Mouse (Mus musculus) limb, embryonic 12.5 days (tissue): ENCODE data around the gene Phf24. TPM values are rescaled to one million over a fixed set of nuclear protein-coding genes. Genes with fewer than 3 reads are reported as not detected.

Experiments used
- ATAC-seq: fragments of 200-750 bp; cut with Nextera tagmentation; 2 replicates; pipeline ENCODE4 v1.8.0; 2017; ENCODE audit warnings: low read depth, moderate TSS enrichment; ENCODE audit not compliant: insufficient number of reproducible peaks, insufficient read depth, low FRiP score, low TSS enrichment
- H3K27ac ChIP-seq: fragments of 300-500 bp; sonication (generic); 2 replicates; pipeline ENCODE4 v1.5.1; 2016; ENCODE audit warnings: mild to moderate bottlenecking, moderate library complexity
- H3K27me3 ChIP-seq: fragments of 300-500 bp; sonication (generic); 2 replicates; pipeline ENCODE4 v1.6.1; 2016; ENCODE audit warnings: mild to moderate bottlenecking, moderate library complexity
- H3K36me3 ChIP-seq: fragments of 300-500 bp; sonication (generic); 2 replicates; pipeline ENCODE4 v1.6.1; 2016; ENCODE audit warnings: mild to moderate bottlenecking, moderate library complexity
- H3K4me1 ChIP-seq: fragments of 300-500 bp; sonication (generic); replicated peaks from 2 replicates; pipeline ENCODE4 v1.6.1; 2016
- H3K4me2 ChIP-seq: fragments of 300-500 bp; sonication (generic); 2 replicates; pipeline ENCODE4 v1.6.1; 2016; ENCODE audit warnings: mild to moderate bottlenecking, moderate library complexity
- H3K4me3 ChIP-seq: fragments of 300-500 bp; sonication (generic); replicated peaks from 2 replicates; pipeline ENCODE4 v1.5.1; 2016; ENCODE audit warnings: mild to moderate bottlenecking
- H3K9ac ChIP-seq: fragments of 300-500 bp; sonication (generic); replicated peaks from 2 replicates; pipeline ENCODE4 v1.6.1; 2016; ENCODE audit warnings: mild to moderate bottlenecking, moderate library complexity
- H3K9me3 ChIP-seq: fragments of 300-500 bp; sonication (generic); 2 replicates; pipeline ENCODE4 v1.6.1; 2016; ENCODE audit warnings: mild to moderate bottlenecking, moderate library complexity
- WGBS: fragments of 180-500 bp; shearing (Covaris S2); methylation state at CpG from one replicate; pipeline ENCODE4 v1.1.7; 2016; 5-methylcytosine and 5-hydroxymethylcytosine counted together
- polyA plus RNA-seq: library from polyadenylated mRNA; unstranded; fragments of >200 nt; fragmentation: Nextera tagmentation; extraction: Ambion mirVana; gene quantifications from 2 replicates; pipeline ENCODE4 v1.2.1, GENCODE M21; 2016

Gene Phf24
- 0.14 and 0.31 TPM in 2 replicates for polyA plus RNA-seq

GRCm38 (mm10) chr4:42916617-42917401 is at the start of gene Phf24:
Gene Phf24 (plus strand): TSS chr4:42916660.
- peak within 1 kb of the TSS; percentile 69 for H3K9ac ChIP-seq
- H3K27ac ChIP-seq: no peak within 1 kb of the TSS
- H3K4me3 ChIP-seq: peak within 1 kb of the TSS; percentile 65
- H3K9me3 ChIP-seq: no peaks in the 10 kb centered on the region
- ATAC-seq: peak; percentile 59; the same call in 1 of the 2 replicates
- H3K27me3 ChIP-seq: peaks cover 83% of the 10 kb centered on the region
- WGBS: under 1% methylated on average over 74 of the region's 90 CpGs
- H3K4me1 ChIP-seq: no peaks in the 10 kb centered on the region
- H3K4me2 ChIP-seq: peak within 1 kb of the TSS; percentile 85
- no peaks in the 10 kb centered on the region for H3K36me3 ChIP-seq

DNA sequence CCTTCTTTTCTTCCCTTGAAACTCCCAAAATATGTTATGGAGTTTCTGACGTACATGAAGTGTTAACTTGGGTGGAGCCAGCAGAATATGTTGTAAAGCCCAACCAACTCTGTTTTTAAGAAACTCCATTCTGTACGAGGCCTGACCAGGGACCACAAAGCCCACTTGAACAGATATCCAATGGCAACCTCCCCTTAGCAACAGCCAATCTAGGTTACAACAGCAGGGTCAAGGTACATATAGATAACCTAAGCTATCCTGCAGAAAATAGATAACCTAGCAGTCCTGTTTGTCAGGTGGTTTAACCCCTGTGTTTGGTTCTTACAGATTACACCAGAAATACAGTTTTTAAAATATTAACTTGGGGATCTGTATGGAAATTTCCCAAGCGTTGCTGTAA is 49.1 kb upstream of the Phf24 start:
- 76% methylated on average over 3 of the region's 3 CpGs for WGBS
- no peak overlapping the region for H3K27ac ChIP-seq
- no peaks in the 10 kb centered on the region for H3K4me1 ChIP-seq
- H3K9ac ChIP-seq: no peak overlapping the region
- no peaks in the 10 kb centered on the region for H3K36me3 ChIP-seq
- no peaks in the 10 kb centered on the region for H3K27me3 ChIP-seq
- no peak overlapping the region for H3K4me2 ChIP-seq
- H3K4me3 ChIP-seq: no peak overlapping the region
- no peaks in the 10 kb centered on the region for H3K9me3 ChIP-seq
- no peak for ATAC-seq

DNA sequence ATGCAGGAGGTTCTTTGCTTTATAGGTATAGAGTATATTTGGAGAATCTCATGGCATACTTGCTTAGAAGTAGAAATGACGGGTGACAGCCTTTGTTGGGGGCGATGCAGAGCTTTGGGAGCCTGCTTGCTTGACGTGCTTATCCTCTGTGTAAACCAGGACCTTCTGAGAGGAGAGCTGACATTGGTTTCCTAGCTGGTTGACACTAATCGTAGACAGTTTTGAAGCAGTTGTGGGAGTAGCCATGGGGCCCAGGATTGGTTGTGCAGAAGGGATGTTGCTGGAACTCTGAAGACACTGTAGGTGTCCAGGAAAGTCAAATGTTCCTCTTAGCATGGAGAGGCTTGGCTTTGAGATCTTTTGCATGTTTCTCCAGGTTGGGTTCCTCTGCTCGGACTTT is 48.3 kb upstream of the Phf24 start:
- Histone ChIP-seq H3K4me3 (no peak overlapping the region), H3K36me3 (no peaks in the 10 kb centered on the region), H3K4me2 (no peak overlapping the region), H3K4me1 (no peaks in the 10 kb centered on the region), H3K9me3 (no peaks in the 10 kb centered on the region), H3K27ac (no peak overlapping the region), H3K9ac (no peak overlapping the region), H3K27me3 (no peaks in the 10 kb centered on the region)
- WGBS: 86% methylated on average over 5 of the region's 5 CpGs
- no peak for ATAC-seq

- no peaks in the 10 kb centered on the region for H3K4me1 ChIP-seq
- no peaks in the 10 kb centered on the region for H3K9me3 ChIP-seq
- no peak overlapping the region for H3K4me2 ChIP-seq
- no peaks in the 10 kb centered on the region for H3K36me3 ChIP-seq
- no peak overlapping the region for H3K27ac ChIP-seq
- no peaks in the 10 kb centered on the region for H3K27me3 ChIP-seq
- no peak for ATAC-seq
- no peak overlapping the region for H3K9ac ChIP-seq
- WGBS: 76% methylated on average over 5 of the region's 5 CpGs
- no peak overlapping the region for H3K4me3 ChIP-seq
Measured at GRCm38 (mm10) chr4:42870748-42871147, 45.7 kb upstream of the Phf24 start.

DNA sequence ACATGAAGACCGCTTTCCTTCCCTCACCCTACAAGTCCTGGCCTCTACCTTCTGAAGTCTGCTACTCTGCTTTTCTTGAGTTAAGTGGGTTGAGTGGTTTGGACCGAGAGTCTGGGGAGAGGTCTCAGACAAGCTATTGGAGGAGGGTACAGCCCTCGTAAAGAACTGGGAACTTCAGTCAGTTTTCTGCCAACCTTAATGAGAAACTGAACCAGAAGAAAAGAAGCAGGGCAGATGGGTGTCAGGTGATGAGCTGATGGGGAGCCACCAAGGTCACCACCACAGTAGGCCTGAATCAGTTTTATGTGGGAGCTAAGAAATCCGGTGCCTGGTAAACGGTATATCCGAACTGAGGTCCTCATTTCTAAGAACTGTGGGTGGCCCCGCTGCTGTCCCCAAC is 44.3 kb upstream of the Phf24 start:
- Histone ChIP-seq H3K36me3 (no peaks in the 10 kb centered on the region), H3K4me3 (no peak overlapping the region), H3K27me3 (no peaks in the 10 kb centered on the region), H3K9ac (no peak overlapping the region), H3K4me1 (no peaks in the 10 kb centered on the region), H3K4me2 (no peak overlapping the region), H3K9me3 (no peaks in the 10 kb centered on the region), H3K27ac (no peak overlapping the region)
- 89% methylated on average over 7 of the region's 7 CpGs for WGBS
- ATAC-seq: no peak

GRCm38 (mm10) chr4:42872746-42873435 is 43.6 kb upstream of the Phf24 start:
- Histone ChIP-seq H3K27me3 (no peaks in the 10 kb centered on the region), H3K36me3 (no peaks in the 10 kb centered on the region), H3K9me3 (no peaks in the 10 kb centered on the region), H3K9ac (no peak overlapping the region), H3K4me3 (no peak overlapping the region), H3K4me1 (no peaks in the 10 kb centered on the region), H3K4me2 (no peak overlapping the region), H3K27ac (no peak overlapping the region)
- WGBS: 68% methylated on average over 16 of the region's 16 CpGs
- no peak for ATAC-seq

GRCm38 (mm10) chr4:42874134-42874533 is 42.3 kb upstream of the Phf24 start, which contains the start of gene Fam205c:
Gene Fam205c (minus strand): TSS chr4:42874234.
- no peaks in the 10 kb centered on the region for H3K27me3 ChIP-seq
- no peaks in the 10 kb centered on the region for H3K4me1 ChIP-seq
- H3K4me3 ChIP-seq: no peak within 1 kb of the TSS
- no peak within 1 kb of the TSS for H3K27ac ChIP-seq
- no peak for ATAC-seq
- no peak within 1 kb of the TSS for H3K4me2 ChIP-seq
- H3K9me3 ChIP-seq: no peaks in the 10 kb centered on the region
- no peak within 1 kb of the TSS for H3K9ac ChIP-seq
- H3K36me3 ChIP-seq: no peaks in the 10 kb centered on the region
- WGBS: 88% methylated on average over 7 of the region's 7 CpGs

DNA sequence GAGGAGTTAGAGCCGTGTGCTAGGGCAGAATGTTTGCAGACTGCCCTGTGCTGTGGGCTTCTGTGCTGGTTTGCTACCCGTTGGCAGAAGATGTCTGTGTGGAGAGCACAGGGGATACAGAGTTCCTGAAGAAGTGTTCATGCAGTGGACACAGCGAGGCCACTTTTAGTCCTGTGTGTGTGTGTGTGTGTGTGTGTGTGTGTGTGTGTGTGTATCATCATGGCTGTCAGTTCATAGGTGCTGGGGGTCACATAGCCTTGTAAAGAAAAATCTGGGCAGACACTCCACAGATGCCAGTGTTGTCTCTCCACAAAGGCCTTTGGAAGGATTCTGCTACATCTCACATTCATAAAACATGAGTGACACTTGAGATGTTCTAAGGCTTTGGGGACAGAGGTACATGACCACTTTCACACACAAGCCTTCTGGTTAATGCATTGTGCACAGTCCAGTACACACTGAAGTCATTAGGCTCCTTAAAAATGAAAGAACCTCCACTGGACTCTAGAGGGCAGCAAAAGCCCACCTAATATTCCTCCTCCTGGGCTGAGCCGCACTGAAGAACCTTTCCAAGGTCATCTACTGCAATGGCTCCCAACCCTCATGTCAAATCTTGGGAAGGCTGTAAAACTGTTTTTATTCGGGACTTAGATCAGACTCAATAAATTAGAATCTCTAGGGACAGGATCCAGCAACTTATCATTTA is 39.7 kb upstream of the Phf24 start:
- 35% methylated on average over 5 of the region's 5 CpGs for WGBS
- peak; percentile 89; the same call in 1 of the 2 replicates for ATAC-seq
- H3K4me2 ChIP-seq: no peak overlapping the region
- no peaks in the 10 kb centered on the region for H3K9me3 ChIP-seq
- no peaks in the 10 kb centered on the region for H3K36me3 ChIP-seq
- no peaks in the 10 kb centered on the region for H3K4me1 ChIP-seq
- no peak overlapping the region for H3K4me3 ChIP-seq
- no peak overlapping the region for H3K9ac ChIP-seq
- no peaks in the 10 kb centered on the region for H3K27me3 ChIP-seq
- H3K27ac ChIP-seq: no peak overlapping the region

- H3K36me3 ChIP-seq: no peaks in the 10 kb centered on the region
- no peak overlapping the region for H3K4me3 ChIP-seq
- no peak overlapping the region for H3K27ac ChIP-seq
- 78% methylated on average over 2 of the region's 2 CpGs for WGBS
- no peaks in the 10 kb centered on the region for H3K9me3 ChIP-seq
- no peak overlapping the region for H3K4me2 ChIP-seq
- no peaks in the 10 kb centered on the region for H3K27me3 ChIP-seq
- no peaks in the 10 kb centered on the region for H3K4me1 ChIP-seq
- no peak overlapping the region for H3K9ac ChIP-seq
- no peak for ATAC-seq
Measured at GRCm38 (mm10) chr4:42877657-42878056, 38.8 kb upstream of the Phf24 start.

DNA sequence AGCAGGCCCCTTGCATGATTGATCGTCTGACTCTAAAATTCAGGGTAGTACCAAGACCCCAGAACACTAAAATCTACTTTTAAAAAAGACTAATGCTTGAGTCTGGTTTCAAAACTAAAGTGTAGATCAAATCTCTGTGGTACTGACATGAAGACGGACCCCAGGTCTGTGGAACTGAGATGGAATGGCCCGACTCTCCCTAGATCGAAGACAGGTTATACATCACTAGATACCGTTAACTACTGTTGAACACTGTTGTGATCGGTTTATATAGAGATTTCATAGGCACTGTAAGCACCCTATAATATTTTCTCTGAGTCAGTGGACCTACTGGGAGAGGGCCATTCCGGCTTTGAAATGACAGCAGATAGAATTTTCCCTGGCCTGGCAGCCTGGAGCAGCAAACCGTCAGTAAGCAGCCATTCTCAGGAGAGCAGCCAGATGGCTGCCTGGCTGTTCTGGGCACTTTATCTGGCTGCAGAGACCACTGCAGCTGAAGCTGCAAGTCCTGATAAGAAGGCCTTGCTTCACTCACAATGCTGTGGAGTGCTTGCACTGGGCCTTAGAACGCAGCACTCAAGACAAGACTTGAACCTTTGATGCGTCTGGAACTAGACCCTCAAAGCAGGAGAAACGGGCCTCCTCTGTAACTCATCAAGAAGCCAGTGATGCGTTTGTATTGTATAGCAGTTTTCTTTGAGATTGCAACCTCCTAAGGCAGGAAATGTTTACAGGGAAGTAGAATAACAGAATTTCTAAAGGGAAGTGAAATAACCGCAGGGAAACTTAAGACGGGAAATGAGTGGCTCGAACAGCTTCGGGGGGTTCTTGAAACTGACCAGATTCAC is 36.4 kb upstream of the Phf24 start:
- Histone ChIP-seq H3K9ac (no peak overlapping the region), H3K36me3 (no peaks in the 10 kb centered on the region), H3K4me2 (no peak overlapping the region), H3K27ac (no peak overlapping the region), H3K4me1 (no peaks in the 10 kb centered on the region), H3K9me3 (no peaks in the 10 kb centered on the region), H3K27me3 (no peaks in the 10 kb centered on the region), H3K4me3 (no peak overlapping the region)
- 77% methylated on average over 16 of the region's 16 CpGs for WGBS
- ATAC-seq: no peak

DNA sequence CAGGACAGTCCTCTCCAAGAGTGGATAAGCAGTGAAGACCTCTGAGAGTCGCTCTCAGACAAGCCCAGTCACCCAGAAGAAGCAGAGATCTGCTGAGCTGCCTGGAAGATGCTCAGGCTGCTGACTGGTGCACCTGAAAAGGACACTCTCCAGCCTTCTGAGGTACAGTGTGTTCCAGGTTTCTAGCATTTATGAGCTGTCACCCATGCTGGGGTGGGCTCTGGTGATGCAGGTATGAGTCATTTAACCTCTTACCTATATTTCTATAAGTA is 35.8 kb upstream of the Phf24 start:
- Histone ChIP-seq H3K27ac (no peak overlapping the region), H3K4me2 (no peak overlapping the region), H3K9ac (no peak overlapping the region), H3K4me1 (no peaks in the 10 kb centered on the region), H3K27me3 (no peaks in the 10 kb centered on the region), H3K4me3 (no peak overlapping the region), H3K9me3 (no peaks in the 10 kb centered on the region), H3K36me3 (no peaks in the 10 kb centered on the region)
- WGBS: 67% methylated on average over 1 of the region's 1 CpGs
- ATAC-seq: no peak
